Mouse (Mus musculus) olfactory bulb, adult 2 months (tissue): ENCODE results near the gene Pcnx2. TPM values are rescaled to one million over a fixed set of nuclear protein-coding genes. Genes with fewer than 3 reads are reported as not detected.
A peak's percentile ranks its signal among the peaks of the same experiment; 100 is the strongest.

Experiments
- H3K27ac ChIP-seq: fragments of 200-500 bp; 2 replicates; pipeline ENCODE4 v1.5.1; 2012; ENCODE audit warnings: low read depth, low read length; ENCODE audit not compliant: insufficient read depth
- H3K4me1 ChIP-seq: fragments of 200-500 bp; 2 replicates; pipeline ENCODE4 v1.6.1; 2012; ENCODE audit warnings: low read length; ENCODE audit not compliant: control insufficient read depth, insufficient read depth
- H3K4me3 ChIP-seq: fragments of 200-500 bp; 2 replicates; pipeline ENCODE4 v1.5.1; 2012; ENCODE audit warnings: mild to moderate bottlenecking, low read depth, low read length, moderate library complexity; ENCODE audit not compliant: insufficient read depth
- CTCF ChIP-seq: fragments of 200-500 bp; IDR thresholded peaks from 2 replicates; pipeline ENCODE4 v1.5.1; 2012; ENCODE audit warnings: low read depth, mild to moderate bottlenecking, low read length, moderate library complexity; ENCODE audit not compliant: insufficient read depth
- POLR2A ChIP-seq: fragments of 200-500 bp; IDR thresholded peaks from 2 replicates; pipeline ENCODE4 v1.6.1; 2012; ENCODE audit warnings: mild to moderate bottlenecking, low read depth, low read length, moderate library complexity; ENCODE audit not compliant: insufficient read depth
- WGBS: fragments of 180-500 bp; shearing (Covaris S2); methylation state at CpG from one replicate; pipeline ENCODE4 v1.1.7; 2018; 5-methylcytosine and 5-hydroxymethylcytosine counted together
- polyA plus RNA-seq: library from polyadenylated mRNA; stranded (reverse); fragments of >200 nt; gene quantifications from 2 replicates; pipeline ENCODE4 v1.2.4, GENCODE M21; 2012; ENCODE audit warnings: low replicate concordance; ENCODE audit not compliant: missing spikeins, insufficient read depth, insufficient read length

Pcnx2 gene
- polyA plus RNA-seq, 1 experiment = not detected

- no peak overlapping the region for H3K27ac ChIP-seq
- H3K4me3 ChIP-seq = no peak overlapping the region
- TF ChIP-seq CTCF (no peak), POLR2A (no peak)
- 81% methylated on average over 2 of the region's 2 CpGs for WGBS
- peaks cover 9% of the 10 kb centered on the region for H3K4me1 ChIP-seq
Observed at GRCm38 (mm10) chr8:125905341-125905740, 7.2 kb upstream of the Pcnx2 start.

- Histone ChIP-seq H3K4me1 (peaks cover 4% of the 10 kb centered on the region; the same call in 1 of the 2 replicates), H3K27ac (no peak overlapping the region), H3K4me3 (no peak overlapping the region)
- TF ChIP-seq POLR2A (no peak), CTCF (no peak)
- WGBS = 53% methylated on average over 3 of the region's 3 CpGs
Observed at GRCm38 (mm10) chr8:125902521-125902920, 4.4 kb upstream of the Pcnx2 start.

GRCm38 (mm10) chr8:125901167-125901566 is 3.0 kb upstream of the Pcnx2 start:
- Histone ChIP-seq H3K27ac (no peak overlapping the region), H3K4me1 (peaks cover 11% of the 10 kb centered on the region), H3K4me3 (no peak overlapping the region)
- TF ChIP-seq POLR2A (no peak), CTCF (no peak)
- 52% methylated on average over 2 of the region's 2 CpGs for WGBS

DNA sequence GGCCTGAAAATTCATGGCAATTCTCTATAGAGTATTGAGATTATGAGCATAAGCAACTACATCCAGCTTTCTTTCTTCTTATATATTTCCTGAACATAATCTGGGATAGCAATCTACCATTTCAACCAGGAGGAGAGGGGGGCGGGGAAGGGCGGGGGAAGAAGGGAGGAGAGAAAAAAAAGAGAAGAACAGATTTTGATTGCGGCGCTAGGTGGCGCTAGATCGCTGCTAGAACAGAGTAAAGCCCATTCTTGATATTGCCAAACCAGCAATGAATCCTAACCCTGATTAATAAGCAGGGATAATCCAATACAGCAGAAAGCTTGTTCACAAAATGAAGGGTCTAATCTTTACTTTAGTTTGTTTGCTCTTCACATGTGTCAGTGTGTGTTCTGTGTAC is 782 bp upstream of the Pcnx2 start:
- no peak overlapping the region for H3K4me3 ChIP-seq
- no peak overlapping the region for H3K27ac ChIP-seq
- peaks cover 11% of the 10 kb centered on the region for H3K4me1 ChIP-seq
- TF ChIP-seq CTCF = no peak
- no peak for TF ChIP-seq POLR2A
- WGBS = under 1% methylated on average over 6 of the region's 6 CpGs

DNA sequence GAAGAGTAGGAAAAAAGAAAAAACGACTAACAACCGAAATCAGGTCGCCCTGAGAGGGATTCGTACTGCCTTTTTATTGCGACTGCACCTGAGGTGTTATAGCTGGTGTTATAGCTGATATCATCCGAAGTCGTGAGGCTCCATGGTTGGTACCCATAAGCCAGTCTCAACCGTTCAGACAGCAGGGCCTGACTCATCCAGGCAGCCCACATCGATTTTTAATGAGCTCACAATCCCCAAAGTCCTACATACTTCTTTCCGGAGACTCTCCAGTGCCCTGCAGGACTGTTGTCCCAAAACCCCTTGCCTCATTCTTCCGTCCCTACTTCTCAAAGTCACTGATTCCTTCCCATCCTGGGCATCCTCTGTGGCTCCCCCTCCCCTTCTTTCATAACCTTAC is 729 bp downstream of the Pcnx2 start:
- 55% methylated on average over 11 of the region's 11 CpGs for WGBS
- TF ChIP-seq POLR2A (no peak), CTCF (no peak)
- H3K27ac ChIP-seq = no peak overlapping the region

DNA sequence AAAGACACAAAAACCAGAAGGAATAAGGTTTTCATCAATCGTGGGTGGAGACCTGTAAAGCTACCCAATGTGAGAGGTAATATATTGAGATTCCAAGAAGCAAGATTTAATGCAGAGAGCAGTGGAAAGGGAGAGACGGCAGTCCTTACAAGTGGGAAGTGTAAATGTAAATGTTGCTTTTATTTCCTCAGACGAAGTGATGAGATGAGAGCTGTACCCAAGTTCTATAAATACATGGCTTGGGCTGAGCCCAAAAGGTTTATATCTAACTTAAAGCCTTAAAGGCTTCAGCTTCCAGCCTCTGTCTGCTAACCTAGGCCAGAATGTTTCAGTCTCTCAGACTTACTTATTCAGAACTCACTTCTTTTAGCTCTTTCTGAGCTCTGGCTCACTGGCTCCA is 8.2 kb downstream of the Pcnx2 start:
- WGBS = 79% methylated on average over 3 of the region's 3 CpGs
- no peaks in the 10 kb centered on the region for H3K4me1 ChIP-seq
- no peak for TF ChIP-seq POLR2A
- no peak for TF ChIP-seq CTCF
- H3K4me3 ChIP-seq = no peak overlapping the region
- H3K27ac ChIP-seq = no peak overlapping the region

More for the DNA sequence above, 729 bp downstream of the Pcnx2 start:
- H3K4me1 ChIP-seq = peaks cover 11% of the 10 kb centered on the region
- H3K4me3 ChIP-seq = peak overlapping the region; percentile 71

DNA sequence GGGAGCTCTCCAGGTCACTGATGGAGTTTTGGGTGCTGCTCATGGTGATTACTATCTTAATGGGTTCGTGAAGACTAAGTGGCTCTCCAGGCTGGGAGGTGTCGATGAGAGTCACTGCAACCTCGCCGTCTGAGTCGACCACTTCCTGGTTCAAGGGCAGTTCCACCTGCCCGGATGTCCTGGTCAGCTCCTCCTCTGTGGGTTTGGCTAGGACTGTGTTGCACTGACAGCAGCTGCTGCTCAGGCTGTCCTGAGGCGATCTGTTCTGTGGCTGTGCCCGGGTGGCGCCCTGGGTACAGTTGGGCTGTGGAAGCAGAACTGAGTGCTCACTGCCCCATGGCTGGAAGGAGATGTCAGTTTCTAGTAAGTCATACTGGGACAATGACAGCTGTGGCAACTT is 10.6 kb downstream of the Pcnx2 start:
- H3K4me3 ChIP-seq = no peak overlapping the region
- 92% methylated on average over 9 of the region's 9 CpGs for WGBS
- TF ChIP-seq CTCF (no peak), POLR2A (no peak)

GRCm38 (mm10) chr8:125880447-125880846 is 17.7 kb downstream of the Pcnx2 start:
- Histone ChIP-seq H3K4me1 (no peaks in the 10 kb centered on the region), H3K4me3 (no peak overlapping the region), H3K27ac (no peak overlapping the region)
- TF ChIP-seq POLR2A (no peak), CTCF (no peak)
- 91% methylated on average over 4 of the region's 4 CpGs for WGBS

More for the DNA sequence above, 10.6 kb downstream of the Pcnx2 start:
- Histone ChIP-seq H3K27ac (no peak overlapping the region), H3K4me1 (no peaks in the 10 kb centered on the region)

- no peak overlapping the region for H3K4me3 ChIP-seq
- peaks cover 2% of the 10 kb centered on the region; the same call in 1 of the 2 replicates for H3K4me1 ChIP-seq
- TF ChIP-seq POLR2A (no peak), CTCF (no peak)
- H3K27ac ChIP-seq = no peak overlapping the region
- WGBS = 81% methylated on average over 2 of the region's 2 CpGs
Observed at GRCm38 (mm10) chr8:125873250-125873534, 24.9 kb downstream of the Pcnx2 start.

DNA sequence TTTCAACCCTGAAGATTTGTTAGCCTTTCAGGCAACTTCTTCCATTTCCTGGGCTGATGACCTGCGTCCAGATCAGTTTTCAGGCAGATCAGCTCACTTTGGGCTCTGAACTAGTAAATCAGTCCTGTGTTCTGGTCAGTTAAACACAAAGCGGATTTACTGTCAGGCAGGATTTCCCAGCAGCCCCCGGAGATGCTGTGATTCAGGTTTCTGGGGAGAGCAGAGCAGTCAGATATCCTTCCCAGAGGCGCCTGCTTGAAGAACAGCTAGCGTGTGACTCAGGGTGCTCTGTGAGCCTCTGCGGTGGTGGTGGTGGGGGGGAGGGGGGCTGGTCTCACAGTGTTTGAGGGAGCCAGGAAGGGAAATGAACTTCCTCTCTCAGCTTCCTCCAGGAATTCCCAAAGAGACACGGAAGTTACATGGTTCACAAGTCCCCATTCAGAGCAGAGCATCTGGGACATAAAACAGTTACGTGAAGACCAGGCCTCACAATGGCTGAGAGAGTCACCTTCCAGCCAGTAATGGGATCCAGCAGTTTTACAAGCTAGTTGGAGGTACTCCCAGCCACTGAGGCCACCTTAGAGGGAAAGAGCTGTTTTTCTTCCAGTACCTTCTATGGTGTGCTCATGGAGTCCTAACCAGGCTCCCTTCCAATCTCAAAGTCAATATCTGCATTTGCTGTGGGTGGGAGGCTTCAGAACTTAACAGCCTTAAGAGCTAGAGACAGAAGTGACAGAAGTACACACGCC is 25.4 kb downstream of the Pcnx2 start:
- 65% methylated on average over 9 of the region's 9 CpGs for WGBS
- no peak overlapping the region for H3K4me3 ChIP-seq
- H3K4me1 ChIP-seq = peaks cover 2% of the 10 kb centered on the region; the same call in 1 of the 2 replicates
- TF ChIP-seq CTCF (no peak), POLR2A (no peak)
- no peak overlapping the region for H3K27ac ChIP-seq

GRCm38 (mm10) chr8:125870821-125871321 is 27.2 kb downstream of the Pcnx2 start:
- WGBS = 7% methylated on average over 7 of the region's 7 CpGs
- Histone ChIP-seq H3K4me3 (no peak overlapping the region), H3K27ac (no peak overlapping the region), H3K4me1 (peaks cover 2% of the 10 kb centered on the region; the same call in 1 of the 2 replicates)
- TF ChIP-seq CTCF = peak; percentile 87
- TF ChIP-seq POLR2A = no peak
